Mouse (Mus musculus) kidney, adult 11 months (tissue): Measurements from ENCODE around the gene Prtn3.

Experiments
- DNase-seq: peaks from one replicate; pipeline ENCODE4 v3.0.0; 2022

Gene Prtn3

DNA sequence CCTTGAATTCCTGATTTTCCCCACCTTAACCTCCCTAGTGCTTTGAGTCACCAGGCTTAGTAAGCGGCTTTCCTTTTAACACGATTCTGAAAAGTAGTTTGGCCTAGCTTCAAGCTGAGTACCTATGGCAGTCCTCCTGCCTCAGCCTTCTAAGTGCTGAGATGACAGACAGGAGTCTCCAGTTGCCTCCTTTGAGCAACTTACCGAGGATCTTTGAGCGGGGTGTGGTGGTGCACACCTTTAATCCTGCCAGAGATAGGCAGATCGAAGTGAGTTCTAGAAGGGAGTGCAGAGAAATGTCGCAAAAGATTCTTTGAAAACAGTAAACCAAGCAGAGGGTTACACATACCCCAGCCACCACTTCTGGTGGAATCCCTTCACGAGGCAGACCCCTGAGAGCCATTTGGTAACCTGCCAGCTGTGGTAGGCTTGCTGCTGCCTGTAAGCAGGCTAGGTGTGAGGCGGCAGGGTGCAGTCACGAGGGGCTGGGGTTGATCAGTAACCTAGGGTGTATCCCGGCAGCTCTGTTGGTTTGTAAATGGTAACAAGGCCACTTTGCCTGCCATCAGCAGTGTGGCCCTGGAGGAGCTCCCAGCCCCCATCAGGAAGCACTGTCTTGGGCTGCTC lies 18.6 kb upstream of the Prtn3 start:
- DNase-seq, result peak; percentile 96

DNA sequence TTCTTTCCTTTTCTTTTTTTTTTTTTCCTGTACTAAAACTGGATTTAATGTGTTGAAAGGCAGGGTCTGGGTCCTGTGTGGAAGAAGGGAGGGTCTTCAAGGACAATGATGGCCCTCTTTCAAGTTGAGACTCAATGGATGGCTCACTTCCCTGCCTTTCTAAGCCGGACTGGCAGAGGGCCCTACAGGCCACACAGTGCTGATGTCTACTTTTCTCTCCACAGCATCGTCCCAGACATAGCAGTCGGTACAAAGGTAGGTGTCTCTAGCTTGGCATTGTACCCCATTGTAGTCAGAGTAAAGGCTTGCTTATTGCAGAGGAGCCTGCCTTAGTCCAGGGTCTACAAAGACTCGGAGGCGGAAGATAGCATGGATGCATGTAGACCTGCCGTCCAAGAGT lies 18.0 kb upstream of the Prtn3 start:
- no peak for DNase-seq

- DNase-seq, result peak; percentile 33
Measured at GRCm38 (mm10) chr10:79856704-79857451, 17.4 kb upstream of the Prtn3 start.

DNA sequence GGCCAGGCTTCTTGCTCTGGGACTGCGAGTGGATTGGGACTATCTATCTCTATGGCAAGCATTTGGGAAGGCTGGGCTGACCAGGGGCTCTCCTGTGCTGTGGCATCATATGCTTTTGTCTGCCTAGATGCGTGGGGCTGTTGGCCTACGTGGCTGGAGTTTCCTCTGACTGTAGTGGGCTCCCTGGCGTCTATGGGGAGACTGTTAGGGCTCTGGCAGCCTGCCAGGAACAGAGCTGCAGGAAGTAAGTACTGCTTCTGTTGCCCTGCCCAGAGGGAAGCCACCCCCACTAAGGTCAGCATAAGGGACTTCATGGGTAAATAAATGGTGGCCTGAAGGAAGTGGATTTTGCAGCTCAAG lies 16.8 kb upstream of the Prtn3 start:
- DNase-seq, result peak; percentile 82

DNA sequence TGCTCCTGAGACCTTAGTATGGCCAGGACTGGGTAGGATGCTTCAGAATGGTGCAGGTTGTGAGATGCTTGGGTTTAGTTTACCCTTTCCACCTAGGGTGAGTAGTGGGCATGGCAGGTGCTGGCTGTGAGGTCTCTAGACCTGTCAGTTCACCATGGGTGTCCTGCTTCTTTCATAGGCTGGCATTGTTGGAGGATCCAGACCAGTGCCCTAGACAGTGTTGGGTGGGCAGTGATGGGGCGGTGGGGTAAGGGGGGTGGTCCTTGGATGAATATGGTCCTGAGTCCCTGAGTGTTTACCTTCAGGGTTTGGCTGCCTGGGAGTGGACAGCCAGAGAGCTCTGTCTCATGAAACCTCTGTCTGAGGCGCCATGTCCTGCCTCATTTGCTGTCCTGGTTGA lies 16.4 kb upstream of the Prtn3 start:
- DNase-seq, result no peak

DNA sequence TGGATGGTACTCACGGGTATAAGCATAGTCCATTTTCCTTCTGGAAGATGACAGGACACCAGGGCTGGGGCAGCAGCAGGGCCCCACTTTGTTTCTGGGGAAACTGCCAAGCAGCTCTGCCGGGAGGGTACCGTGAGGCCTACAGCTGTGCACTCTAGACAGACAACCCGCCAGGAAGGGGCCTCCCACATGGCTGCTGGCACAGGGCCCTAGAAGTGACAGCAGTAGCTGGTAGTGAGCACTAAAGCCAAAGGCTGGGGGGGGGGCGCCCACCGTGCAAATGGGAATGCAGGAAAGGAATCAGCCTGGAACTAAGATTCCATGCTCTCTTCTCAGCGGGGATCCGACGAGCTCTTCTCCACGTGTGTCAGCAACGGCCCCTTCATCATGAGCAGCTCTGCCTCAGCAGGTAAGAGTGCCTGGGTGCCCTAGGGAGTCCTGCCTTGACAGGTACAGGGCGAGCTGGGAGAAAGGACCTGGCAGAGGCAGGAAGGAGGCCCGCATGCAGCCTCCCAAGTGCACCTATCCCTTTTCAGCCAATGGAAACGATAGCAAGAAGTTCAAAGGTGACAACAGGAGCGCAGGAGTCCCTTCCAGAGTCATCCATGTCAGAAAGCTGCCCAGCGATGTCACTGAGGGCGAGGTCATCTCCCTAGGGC lies 15.7 kb upstream of the Prtn3 start:
- peak; percentile 73 for DNase-seq

DNA sequence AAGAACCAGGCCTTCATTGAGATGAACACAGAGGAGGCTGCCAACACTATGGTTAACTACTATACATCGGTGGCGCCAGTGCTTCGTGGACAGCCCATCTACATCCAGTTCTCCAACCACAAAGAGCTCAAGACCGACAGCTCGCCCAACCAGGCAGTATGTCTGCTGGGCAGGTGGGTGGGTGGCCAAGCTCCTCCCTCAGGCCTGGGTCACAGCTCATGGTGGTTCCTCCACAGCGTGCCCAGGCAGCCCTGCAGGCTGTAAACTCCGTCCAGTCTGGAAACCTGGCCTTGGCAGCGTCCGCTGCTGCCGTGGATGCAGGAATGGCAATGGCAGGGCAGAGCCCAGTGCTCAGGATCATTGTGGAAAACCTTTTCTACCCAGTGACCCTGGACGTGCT lies 15.2 kb upstream of the Prtn3 start:
- peak; percentile 36 for DNase-seq

DNA sequence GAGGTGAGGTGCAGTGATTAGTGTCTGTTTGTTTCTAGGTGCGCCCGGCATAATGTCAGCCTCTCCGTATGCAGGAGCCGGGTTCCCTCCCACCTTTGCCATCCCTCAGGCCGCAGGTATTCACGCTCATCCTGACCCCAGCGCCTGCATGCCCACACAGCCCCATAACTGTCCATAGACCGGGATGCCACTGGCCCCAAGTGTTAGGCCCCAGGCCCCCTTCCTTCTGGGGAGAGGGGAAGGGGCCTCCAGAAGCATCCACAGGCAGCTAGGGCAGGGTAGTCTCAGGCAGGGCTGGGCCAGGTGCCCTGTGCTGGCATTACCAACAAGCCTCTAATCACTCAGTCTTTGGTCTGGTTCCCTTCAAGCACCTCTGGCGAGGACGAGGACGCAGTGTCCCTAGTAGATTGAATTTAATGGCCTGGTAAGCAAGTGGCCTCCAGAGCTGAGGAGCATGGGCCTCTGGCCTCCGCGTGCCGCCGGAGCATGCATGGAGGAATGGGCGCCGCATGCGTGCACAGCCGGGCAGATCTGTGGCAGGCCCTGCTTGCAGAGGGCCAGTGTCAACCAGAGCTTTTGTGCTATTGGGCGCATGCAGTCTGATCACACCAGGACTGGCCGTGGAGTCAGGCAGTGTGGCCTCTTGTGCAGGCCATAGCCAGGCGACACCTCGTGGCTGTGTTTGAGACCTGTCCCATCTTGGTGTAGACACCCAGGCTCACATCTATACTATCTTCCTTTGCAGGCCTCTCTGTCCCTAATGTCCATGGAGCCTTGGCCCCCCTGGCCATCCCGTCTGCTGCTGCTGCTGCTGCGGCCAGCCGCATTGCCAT lies 14.0 kb upstream of the Prtn3 start:
- DNase-seq, result peak; percentile 24

DNA sequence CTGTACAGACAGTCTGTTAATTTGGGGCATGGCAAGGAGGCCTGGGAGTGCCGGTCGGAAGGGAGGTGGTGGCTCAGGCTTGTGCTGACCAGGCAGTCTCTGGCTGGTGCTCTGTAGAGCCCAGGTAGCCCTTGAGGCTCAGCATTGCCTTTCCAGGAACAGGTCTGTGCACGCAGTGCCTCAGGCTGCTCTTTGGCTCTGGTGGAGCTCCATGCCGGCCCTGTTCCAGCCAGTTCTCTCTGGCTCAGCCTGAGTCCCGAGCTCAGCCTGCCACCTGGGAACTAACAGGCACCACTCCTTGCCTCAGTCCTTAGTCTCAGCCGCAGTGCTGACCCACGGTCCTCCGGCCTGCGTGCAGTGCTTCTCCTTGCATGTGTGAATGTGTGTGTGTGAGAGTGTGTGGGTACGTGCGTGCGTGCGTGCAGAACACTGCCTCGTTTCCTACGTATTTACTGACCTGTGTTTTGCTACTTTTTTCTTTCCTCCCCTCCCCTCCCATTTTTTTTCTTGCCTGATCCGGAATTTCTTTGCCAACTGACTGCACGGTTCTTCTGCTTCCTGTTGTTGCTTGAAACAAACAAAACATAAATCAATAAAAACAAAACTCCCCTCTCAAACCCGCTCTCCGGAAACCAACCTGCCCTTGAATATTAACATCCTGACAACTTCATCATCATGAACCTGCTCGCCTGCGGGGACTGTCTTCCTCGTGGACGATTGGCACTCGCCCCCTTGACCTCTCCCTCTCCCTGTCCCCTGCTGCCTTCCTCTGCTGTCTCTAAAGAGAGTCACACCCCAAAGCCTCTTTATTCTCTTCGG lies 12.8 kb upstream of the Prtn3 start:
- peak; percentile 85 for DNase-seq

DNA sequence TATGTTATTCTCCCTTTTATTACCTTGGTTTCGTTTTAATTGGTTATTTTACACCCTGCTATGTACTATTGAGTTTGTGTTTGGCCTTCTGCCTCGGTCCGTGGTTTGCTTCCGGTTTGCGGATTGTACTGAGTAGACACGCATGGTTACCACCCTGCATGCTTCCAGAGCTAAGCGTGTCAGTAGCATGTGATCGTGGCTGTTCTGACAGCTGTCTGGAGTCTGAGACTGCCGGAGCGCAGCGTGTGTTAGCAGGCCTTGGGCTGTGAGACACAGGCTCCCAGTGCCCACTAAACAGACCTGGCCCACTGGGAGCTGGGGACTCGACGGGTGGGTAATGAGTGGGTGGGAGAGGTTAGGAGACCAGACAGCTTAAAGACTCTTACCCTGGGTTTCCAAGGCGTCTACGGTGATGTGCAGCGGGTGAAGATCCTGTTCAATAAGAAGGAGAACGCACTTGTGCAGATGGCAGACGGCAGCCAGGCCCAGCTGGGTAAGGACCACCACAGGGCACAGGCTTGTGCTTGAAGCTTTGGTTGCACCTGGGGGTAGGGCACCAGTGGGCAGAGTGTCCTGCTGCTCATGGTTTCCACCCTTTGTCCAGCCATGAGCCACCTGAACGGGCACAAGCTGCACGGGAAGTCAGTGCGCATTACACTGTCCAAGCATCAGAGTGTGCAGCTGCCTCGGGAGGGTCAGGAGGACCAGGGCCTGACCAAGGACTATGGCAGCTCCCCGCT lies 12.1 kb upstream of the Prtn3 start:
- no peak for DNase-seq

DNA sequence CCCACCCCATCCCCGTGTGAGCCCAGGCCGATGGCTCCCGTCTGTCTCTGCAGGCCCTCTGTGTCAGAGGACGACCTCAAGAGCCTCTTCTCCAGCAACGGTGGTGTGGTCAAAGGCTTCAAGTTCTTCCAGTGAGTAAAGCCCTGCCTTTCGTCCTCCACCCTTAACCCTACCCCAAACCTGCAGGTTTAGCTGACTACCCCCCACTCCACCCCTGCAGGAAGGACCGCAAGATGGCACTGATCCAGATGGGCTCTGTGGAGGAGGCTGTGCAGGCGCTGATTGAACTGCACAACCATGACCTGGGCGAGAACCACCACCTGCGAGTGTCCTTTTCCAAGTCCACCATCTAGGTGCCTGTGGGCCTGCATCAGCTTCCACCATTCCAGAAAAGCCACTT lies 11.4 kb upstream of the Prtn3 start:
- DNase-seq, result no peak

GRCm38 (mm10) chr10:79864351-79865188 lies 9.7 kb upstream of the Prtn3 start:
- no peak for DNase-seq

GRCm38 (mm10) chr10:79865189-79865601 lies 9.1 kb upstream of the Prtn3 start:
- DNase-seq, result no peak

DNA sequence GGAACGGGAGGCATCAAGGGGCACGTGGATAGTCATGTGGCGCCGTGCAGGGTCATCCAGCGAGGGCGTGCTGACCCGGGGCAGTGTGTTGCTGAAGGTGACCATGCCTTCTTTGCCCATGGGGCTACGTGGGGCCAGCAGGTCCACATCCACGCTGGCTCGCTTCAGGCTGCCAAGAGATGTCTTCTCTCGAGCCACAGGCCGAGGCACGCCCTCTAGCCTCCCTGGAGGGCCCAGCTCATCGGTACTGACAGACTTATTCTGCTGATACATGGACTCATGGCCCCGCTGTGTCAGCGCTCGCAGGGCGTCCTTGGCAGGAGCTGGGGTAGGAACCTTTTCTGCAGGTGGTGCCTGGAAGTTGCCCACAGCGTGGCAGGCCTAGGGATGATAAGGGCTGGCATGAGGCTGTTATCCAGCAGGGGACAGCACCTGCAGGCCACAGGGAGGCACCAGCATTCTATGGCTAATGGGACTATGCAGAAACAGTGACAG lies 8.4 kb upstream of the Prtn3 start:
- peak; percentile 85 for DNase-seq

DNA sequence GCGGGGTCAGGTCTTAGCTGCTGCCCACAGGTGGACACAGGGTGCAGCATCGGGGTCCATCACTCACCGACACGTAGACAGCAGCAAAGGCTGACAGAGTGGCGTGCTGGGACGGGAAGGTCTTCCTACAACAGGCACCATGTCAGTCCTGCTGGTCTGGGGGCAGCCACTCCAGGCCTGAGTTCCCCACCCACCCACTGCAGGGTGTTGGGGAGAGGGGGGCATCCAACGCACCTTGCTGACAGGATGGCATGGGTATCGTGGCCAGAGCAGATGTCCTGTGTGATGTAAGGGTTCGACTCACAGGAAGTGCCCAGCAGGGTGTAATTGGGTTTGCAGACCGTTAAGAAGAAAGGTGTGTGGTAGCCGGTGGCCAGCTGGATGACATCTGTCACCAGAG lies 7.7 kb upstream of the Prtn3 start:
- DNase-seq, result no peak

DNA sequence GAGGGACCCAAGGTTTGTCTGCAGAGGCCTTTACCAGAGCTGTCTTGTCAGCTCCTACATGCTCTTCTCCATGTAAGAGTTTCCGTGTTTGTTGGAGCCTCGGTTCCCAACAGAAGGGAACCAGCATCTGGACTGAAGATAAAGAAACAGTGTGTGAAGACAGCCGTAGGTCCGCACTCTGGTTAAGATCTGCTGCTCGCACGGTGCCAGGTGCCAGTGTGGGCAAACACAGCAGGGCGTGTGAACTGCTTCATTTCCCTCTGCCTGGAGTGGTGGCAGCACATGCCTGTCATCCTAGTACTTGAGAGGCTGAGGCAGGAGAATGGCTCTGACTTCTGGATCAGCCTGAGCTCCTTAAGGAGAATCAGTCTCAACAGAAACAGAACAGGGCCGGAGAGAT lies 2.4 kb upstream of the Prtn3 start:
- no peak for DNase-seq

DNA sequence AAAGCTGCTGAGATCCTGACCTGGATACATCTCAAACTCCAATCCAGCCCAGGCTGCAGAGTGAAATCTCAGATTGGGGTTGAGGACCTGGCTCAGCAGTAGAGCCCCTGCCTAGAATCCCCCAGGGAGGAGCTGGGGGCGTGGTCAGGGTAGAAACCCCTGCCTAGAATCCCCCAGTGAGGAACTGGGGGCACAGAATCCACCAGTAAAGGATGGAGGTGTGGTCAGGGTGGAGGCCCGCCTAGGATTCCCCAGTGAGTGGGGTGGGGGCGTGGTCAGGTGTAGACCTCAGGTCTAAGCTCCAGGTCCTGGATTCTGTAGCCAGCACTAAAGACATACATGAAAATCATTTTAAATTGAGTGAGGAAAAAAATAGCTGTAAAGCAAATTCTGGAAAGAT lies 1.4 kb upstream of the Prtn3 start:
- no peak for DNase-seq

DNA sequence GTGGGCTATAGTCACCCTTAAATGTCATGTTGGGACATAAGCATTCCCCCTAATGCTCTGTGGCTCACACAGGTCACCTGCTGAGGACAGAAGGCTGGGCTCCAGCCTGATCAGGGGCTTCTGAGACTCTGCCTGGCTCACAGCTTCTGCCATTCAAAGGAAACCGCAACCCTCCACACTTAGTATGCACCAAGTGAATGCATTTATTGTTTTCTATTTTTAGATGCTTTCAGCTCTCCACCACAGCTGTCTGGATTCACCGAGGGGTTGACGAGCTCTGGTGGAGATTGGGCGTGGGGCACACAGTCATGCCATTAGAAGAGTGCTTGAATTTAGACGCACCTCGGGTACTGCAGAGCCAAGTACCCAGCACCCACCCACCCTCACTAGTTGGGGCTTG lies 963 bp upstream of the Prtn3 start:
- DNase-seq, result no peak

GRCm38 (mm10) chr10:79873715-79874289 lies 474 bp upstream of the Prtn3 start:
- no peak for DNase-seq

- no peak for DNase-seq
Measured at GRCm38 (mm10) chr10:79877174-79877573, 2.9 kb downstream of the Prtn3 start.
